Mouse (Mus musculus) intestine, embryonic 14.5 days (tissue): ENCODE data around the gene Pex5l. TPM values are rescaled to one million over a fixed set of nuclear protein-coding genes. Genes with fewer than 3 reads are reported as not detected.

Source experiments
- ATAC-seq: fragments of 200-750 bp; cut with Nextera tagmentation; replicated peaks from 2 replicates; pipeline ENCODE4 v1.8.0; 2017; ENCODE audit warnings: low read depth, moderate number of reproducible peaks, moderate TSS enrichment, moderate library complexity; ENCODE audit not compliant: low FRiP score, low TSS enrichment
- DNase-seq: peaks from one replicate; pipeline ENCODE4 v3.0.0-alpha.2; 2018; ENCODE audit warnings: low spot score
- H3K27ac ChIP-seq: fragments of 300-500 bp; sonication (generic); 2 replicates; pipeline ENCODE4 v1.5.1; 2014; ENCODE audit warnings: low read depth, mild to moderate bottlenecking, control low read depth
- H3K27me3 ChIP-seq: fragments of 300-500 bp; sonication (generic); replicated peaks from 2 replicates; pipeline ENCODE4 v1.6.1; 2014; ENCODE audit warnings: low read length, control low read depth; ENCODE audit not compliant: control insufficient read depth, insufficient read depth
- H3K36me3 ChIP-seq: fragments of 300-500 bp; sonication (generic); 2 replicates; pipeline ENCODE4 v1.6.1; 2014; ENCODE audit warnings: low read length, control low read depth; ENCODE audit not compliant: control insufficient read depth, insufficient read depth
- H3K4me1 ChIP-seq: fragments of 300-500 bp; sonication (generic); replicated peaks from 2 replicates; pipeline ENCODE4 v1.6.1; 2014; ENCODE audit warnings: low read length, control low read depth, mixed read lengths; ENCODE audit not compliant: control insufficient read depth, insufficient read depth
- H3K4me2 ChIP-seq: fragments of 300-500 bp; sonication (generic); 2 replicates; pipeline ENCODE4 v1.6.1; 2014; ENCODE audit warnings: low read length
- H3K4me3 ChIP-seq: fragments of 300-500 bp; sonication (generic); 2 replicates; pipeline ENCODE4 v1.5.1; 2014; ENCODE audit warnings: low read depth, low read length, control low read depth, mixed read lengths
- H3K9ac ChIP-seq: fragments of 300-500 bp; sonication (generic); 2 replicates; pipeline ENCODE4 v1.6.1; 2014; ENCODE audit warnings: mild to moderate bottlenecking, low read length
- H3K9me3 ChIP-seq: fragments of 300-500 bp; sonication (generic); 2 replicates; pipeline ENCODE4 v1.6.1; 2016; ENCODE audit warnings: low read length, control low read depth; ENCODE audit not compliant: control insufficient read depth
- WGBS: fragments of 180-500 bp; shearing (Covaris S2); extraction: QIAGEN DNeasy Blood & Tissue Kit; methylation state at CpG from one replicate; pipeline ENCODE4 v1.1.7; 2014; 5-methylcytosine and 5-hydroxymethylcytosine counted together
- polyA plus RNA-seq: library from polyadenylated mRNA; unstranded; fragments of >200 nt; fragmentation: Nextera tagmentation; extraction: Ambion mirVana; gene quantifications from 2 replicates; pipeline ENCODE4 v1.2.1, GENCODE M21; 2014

The Pex5l gene
- polyA plus RNA-seq, 1 experiment from 2014 or later = 0.16 TPM

GRCm38 (mm10) chr3:33048304-33048703 is 94.7 kb downstream of the Pex5l start:
- Histone ChIP-seq H3K4me2 (no peak overlapping the region), H3K27ac (no peak overlapping the region), H3K9ac (no peak overlapping the region), H3K36me3 (no peaks in the 10 kb centered on the region), H3K4me3 (no peak overlapping the region), H3K9me3 (no peaks in the 10 kb centered on the region), H3K27me3 (no peaks in the 10 kb centered on the region), H3K4me1 (no peaks in the 10 kb centered on the region)
- no peak for DNase-seq
- 62% methylated on average over 5 of the region's 5 CpGs for WGBS
- ATAC-seq = no peak

GRCm38 (mm10) chr3:33044799-33045106 is 98.3 kb downstream of the Pex5l start:
- Histone ChIP-seq H3K4me1 (no peaks in the 10 kb centered on the region), H3K9me3 (no peaks in the 10 kb centered on the region), H3K9ac (no peak overlapping the region), H3K4me3 (no peak overlapping the region), H3K4me2 (no peak overlapping the region), H3K27me3 (no peaks in the 10 kb centered on the region), H3K36me3 (no peaks in the 10 kb centered on the region), H3K27ac (no peak overlapping the region)
- 76% methylated on average over 6 of the region's 6 CpGs for WGBS
- DNase-seq = no peak
- ATAC-seq = no peak

DNA sequence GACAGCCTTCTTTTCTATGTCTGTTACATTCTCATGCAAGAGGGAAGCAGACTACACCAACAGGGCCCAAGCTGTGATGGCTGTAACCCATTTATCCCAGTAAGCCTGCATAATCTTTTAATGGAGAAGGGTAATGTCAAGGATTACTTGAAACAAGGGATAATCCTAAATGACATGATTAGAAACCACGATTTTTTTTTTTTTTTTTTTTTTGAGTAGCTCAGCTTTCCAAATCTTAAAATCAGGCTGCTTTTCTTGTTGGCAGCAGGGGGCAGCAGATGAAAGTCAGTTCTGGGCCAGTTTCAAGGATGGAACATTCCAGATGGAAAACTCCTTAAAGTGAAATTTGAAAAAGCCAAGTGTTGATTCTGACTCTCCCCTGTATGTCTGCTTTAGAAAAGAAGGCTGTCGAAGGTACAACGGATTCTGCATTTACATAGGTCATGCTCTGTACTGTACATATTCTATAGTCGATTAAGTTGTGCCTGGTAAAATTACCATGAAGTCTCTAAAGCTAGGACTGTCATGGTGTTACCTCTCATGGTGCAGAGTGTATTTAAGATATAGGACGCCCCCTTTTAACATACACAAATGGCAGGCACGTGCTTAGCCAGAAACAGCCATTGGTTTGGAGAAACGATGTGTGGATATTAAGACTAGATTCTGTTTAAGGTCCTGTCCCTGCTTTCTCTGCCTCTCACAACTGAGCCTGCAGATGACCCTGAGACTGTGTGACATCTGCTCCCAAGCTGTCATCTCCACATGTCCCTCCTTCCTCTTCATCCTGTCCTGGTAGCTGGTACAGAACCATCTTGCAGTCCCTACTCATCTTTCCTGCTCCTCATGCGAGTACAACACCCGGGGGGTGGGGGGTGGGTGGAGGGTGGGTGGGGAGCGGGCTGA is 98.9 kb downstream of the Pex5l start:
- Histone ChIP-seq H3K4me3 (no peak overlapping the region), H3K27me3 (no peaks in the 10 kb centered on the region), H3K27ac (no peak overlapping the region), H3K9ac (no peak overlapping the region), H3K4me2 (no peak overlapping the region), H3K4me1 (no peaks in the 10 kb centered on the region), H3K36me3 (no peaks in the 10 kb centered on the region), H3K9me3 (no peaks in the 10 kb centered on the region)
- DNase-seq = no peak
- no peak for ATAC-seq
- WGBS = 74% methylated on average over 10 of the region's 10 CpGs

DNA sequence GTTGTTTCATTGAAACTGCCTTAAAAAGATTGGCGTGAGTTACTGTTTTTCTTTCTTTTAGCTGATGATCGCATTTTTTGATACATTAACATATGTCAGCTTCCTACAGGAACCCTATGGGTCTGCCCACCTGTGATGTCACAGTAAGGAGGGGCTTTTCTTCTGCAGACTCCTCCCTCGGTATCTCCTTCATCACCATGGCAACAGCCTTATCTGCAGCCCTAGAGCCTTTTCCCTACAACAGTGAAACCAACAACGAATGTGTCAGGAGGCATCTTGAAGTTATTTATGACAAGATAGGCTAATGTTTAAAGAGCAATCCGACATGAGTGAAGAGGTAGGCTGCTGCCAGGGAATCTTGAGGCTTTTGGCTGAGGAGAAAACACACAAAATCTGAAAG is 118.5 kb downstream of the Pex5l start:
- Histone ChIP-seq H3K9ac (no peak overlapping the region), H3K9me3 (no peaks in the 10 kb centered on the region), H3K36me3 (no peaks in the 10 kb centered on the region), H3K4me2 (no peak overlapping the region), H3K27me3 (no peaks in the 10 kb centered on the region), H3K4me3 (no peak overlapping the region), H3K27ac (no peak overlapping the region), H3K4me1 (no peaks in the 10 kb centered on the region)
- 43% methylated on average over 5 of the region's 5 CpGs for WGBS
- DNase-seq (no peak), ATAC-seq (no peak)

DNA sequence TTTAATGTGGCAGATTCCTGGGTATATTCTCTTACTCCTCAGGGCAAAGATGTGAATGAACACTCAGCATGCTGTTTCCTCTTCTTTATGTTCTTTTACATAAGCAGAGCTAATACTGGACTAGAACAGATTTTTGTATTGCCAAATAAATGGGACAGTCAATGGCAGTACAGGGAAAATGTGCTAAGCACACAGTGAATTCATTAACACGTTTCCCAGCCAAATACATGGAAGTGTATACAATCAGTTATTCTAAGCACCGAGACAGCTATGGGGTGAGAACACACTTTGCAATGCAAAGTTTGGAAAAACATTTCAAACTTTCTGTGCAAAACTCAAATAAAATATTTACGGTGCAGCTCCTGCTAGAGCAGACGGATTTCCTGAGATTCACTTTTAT is 139.1 kb downstream of the Pex5l start:
- 62% methylated on average over 4 of the region's 4 CpGs for WGBS
- H3K4me1 ChIP-seq = no peaks in the 10 kb centered on the region
- DNase-seq (no peak), ATAC-seq (no peak)
- no peak overlapping the region for H3K27ac ChIP-seq
- no peaks in the 10 kb centered on the region for H3K27me3 ChIP-seq
- no peaks in the 10 kb centered on the region for H3K9me3 ChIP-seq
- H3K4me3 ChIP-seq = no peak overlapping the region
- H3K4me2 ChIP-seq = no peak overlapping the region
- no peaks in the 10 kb centered on the region for H3K36me3 ChIP-seq
- no peak overlapping the region for H3K9ac ChIP-seq

GRCm38 (mm10) chr3:33001769-33002168 is 141.3 kb downstream of the Pex5l start:
- Histone ChIP-seq H3K36me3 (no peaks in the 10 kb centered on the region), H3K9ac (no peak overlapping the region), H3K4me3 (no peak overlapping the region), H3K27me3 (no peaks in the 10 kb centered on the region), H3K4me2 (no peak overlapping the region), H3K27ac (no peak overlapping the region), H3K4me1 (no peaks in the 10 kb centered on the region), H3K9me3 (no peaks in the 10 kb centered on the region)
- no peak for DNase-seq
- no peak for ATAC-seq
- WGBS = 76% methylated on average over 3 of the region's 3 CpGs

GRCm38 (mm10) chr3:33000383-33001015 is 142.5 kb downstream of the Pex5l start:
- H3K4me3 ChIP-seq = no peak overlapping the region
- no peaks in the 10 kb centered on the region for H3K4me1 ChIP-seq
- 90% methylated on average over 8 of the region's 8 CpGs for WGBS
- no peak overlapping the region for H3K9ac ChIP-seq
- no peaks in the 10 kb centered on the region for H3K27me3 ChIP-seq
- DNase-seq (no peak), ATAC-seq (no peak)
- no peak overlapping the region for H3K4me2 ChIP-seq
- no peaks in the 10 kb centered on the region for H3K36me3 ChIP-seq
- no peaks in the 10 kb centered on the region for H3K9me3 ChIP-seq
- H3K27ac ChIP-seq = no peak overlapping the region

DNA sequence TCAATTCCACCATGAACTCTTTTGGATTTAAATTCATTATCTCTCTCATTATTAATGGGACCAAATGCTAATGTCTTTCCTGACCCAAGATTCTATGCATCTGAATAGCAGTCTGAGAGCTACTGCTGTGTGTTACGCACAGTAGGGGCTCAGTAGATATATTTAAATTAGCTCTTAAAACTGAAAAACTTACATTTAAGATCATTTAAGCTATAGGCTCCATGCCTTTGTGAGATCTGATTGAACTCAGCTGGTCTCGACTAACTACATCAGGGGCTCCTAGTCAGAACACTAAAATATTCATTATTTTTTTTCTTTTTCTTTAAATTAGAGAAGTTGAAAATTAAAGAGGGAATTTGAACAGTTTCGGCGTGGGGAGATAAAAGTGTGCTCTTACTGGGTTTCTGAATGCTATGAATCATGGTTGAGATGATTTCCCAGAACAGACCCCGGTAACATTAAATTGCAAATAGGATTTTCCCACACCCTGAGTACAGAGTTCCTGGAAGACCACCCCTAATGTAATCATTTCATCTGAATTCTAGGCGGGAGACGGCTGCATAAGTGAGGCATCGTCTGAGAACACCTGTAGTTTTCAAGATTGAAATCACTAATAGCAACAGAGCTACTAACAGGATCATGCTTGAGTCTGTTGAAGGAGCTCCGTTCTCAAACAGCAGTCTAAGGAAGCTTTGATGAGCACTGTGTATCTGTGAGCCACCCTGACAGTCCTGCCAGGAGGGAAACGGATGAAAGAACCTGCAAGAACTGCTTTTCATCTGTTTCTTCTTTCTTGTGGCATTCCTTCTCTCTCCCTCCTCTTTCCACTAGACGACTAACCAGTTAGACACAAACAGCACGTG is 151.1 kb downstream of the Pex5l start:
- Histone ChIP-seq H3K36me3 (no peaks in the 10 kb centered on the region), H3K4me2 (no peak overlapping the region), H3K9me3 (no peaks in the 10 kb centered on the region), H3K4me3 (no peak overlapping the region), H3K27me3 (no peaks in the 10 kb centered on the region), H3K9ac (no peak overlapping the region), H3K4me1 (no peaks in the 10 kb centered on the region), H3K27ac (no peak overlapping the region)
- 69% methylated on average over 12 of the region's 12 CpGs for WGBS
- DNase-seq (no peak), ATAC-seq (no peak)
